Mouse (Mus musculus) left cerebral cortex, postnatal 4 days (tissue): Measurements from ENCODE around the gene Gng2. TPM values are rescaled to one million over a fixed set of nuclear protein-coding genes. Genes with fewer than 3 reads are reported as not detected.

ENCODE experiments used
- DNase-seq: peaks from one replicate; pipeline ENCODE4 v3.0.0-alpha.2; 2022
- intact Hi-C: fragments of 180-260 bp; cut with DNase I; formaldehyde crosslinking; loops from one replicate; pipeline ENCODE4 v1.15.1; 2025
- total RNA-seq, 2 experiments: library from RNA; stranded (reverse); gene quantifications; 2 replicates each; pipeline ENCODE4 v1.2.3; 2021

Gene Gng2
- total RNA-seq = 100 to 1,000 TPM; 813 to 824 TPM

DNA sequence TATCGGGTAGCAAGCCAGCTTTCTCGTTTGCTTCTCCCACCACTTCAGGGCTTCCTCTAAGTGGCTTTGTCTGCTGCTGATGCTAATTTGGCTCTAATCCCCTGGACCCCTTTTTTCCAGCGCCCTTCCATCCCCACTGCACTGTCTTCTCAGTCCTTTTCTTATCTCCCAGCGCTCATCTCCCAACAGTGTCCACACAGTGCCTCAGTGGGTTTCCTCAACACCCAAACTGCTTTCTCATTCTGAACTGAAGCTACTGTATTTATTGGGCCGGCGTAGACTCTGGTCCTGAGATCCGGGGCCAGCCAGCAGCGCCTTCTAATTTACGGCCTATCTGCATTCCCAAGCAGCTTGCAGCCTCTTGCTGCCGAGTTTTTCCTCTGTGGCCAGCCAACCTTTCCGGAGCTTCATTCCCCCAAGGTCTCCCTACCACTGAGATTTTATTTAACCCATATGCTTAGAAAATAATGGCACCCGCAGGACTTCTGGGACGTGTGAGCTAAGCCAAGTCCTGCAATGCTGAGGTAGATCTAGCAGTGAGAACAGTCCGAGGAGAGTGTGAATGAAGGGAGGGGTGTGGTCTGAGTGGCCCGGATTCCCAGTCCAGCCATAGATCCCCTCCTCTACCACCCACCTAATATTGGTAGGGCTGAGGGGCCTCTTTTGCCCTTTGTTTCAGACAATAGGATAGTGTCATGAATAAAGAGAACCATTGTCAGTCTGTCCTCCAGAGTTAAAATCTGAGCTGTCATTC is at the start of gene Gng2:
Gng2 (minus strand) TSS at position 357 of the 754 bp plus-strand sequence.
- intact Hi-C loops = loop anchor here (5.0 to 10.0 kb wide), 2 partner anchors 85 to 133 kb away; no protein-coding TSS in a partner anchor

DNA sequence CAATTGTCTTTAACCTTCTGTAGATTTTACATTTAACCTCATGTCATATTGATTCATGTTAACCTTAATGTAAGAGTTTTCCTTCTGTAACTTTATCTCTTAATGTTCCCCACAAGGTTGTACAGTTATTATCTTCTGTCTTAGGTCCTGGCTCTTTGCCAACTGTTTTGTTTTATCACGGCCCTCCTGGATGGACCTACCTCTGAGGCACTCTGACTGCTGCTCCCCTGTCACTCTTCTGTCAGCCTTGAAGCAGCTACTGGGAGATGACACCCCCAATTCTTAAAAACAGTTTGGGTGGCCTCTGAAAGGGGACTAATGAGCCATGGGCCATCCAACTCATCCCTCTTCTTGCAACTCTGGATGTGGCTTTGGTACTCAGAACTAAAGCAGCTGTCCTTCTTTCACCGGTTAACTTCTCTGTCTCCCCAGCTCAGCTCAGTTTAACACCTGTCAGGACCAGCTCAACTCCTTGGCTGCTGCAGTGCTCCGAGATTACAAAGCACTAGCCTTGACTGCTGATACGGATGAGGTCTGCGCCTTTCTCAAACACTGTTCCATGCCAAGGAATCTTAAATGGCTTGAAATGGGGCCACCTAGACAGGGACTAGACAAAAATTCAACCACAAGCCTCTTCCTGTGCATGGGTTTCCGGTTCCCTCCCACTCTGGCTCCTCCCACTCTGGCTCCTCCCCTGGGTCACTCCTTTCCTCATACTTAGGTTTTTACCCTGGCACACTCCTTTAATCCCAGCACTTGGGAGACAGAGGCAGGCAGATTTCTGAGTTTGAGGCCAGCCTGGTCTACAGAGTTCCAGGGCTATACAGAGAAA is 47.7 kb upstream of the Gng2 start:
- no peak for DNase-seq
- intact Hi-C loops = no loop called here

More for the DNA sequence above, at the start of gene Gng2:
- DNase-seq = no peak

DNA sequence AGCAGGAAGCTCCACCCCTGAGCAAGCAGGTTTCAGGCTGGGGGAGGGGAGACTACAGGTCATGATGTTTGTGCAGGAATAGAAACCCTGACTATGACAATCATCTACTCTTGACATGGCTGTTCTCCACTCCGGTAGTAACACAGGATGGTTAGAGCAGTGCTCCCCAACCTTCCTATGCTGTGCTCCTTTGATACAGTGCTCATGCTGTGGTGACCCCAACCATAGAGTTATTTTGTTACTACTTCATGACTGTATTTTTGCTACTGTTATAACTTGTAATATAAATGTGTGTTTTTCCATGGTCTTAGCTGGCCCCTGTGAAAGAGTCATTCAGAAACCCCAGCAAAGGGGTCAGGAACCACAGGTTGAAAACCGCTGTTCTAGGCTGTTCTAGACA is 46.5 kb upstream of the Gng2 start:
- no peak for DNase-seq
- intact Hi-C loops = no loop called here

DNA sequence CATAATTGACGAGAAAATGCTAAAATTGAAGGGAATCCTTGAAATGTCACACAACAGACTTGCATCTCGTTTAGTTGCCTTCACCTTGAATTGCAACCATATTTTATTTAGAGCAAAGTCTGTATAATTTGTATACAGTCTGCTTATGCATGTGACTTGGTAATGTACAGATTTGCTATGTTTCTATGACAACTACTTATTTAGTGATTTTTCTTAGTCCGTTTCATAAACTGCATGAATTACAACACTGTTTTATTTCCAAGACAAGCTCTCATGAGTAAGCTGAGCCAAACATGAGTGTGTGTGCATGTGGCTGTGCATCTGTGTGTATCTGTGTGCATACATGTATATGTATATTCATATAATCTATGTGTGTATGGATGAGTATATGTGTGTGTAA is 42.1 kb upstream of the Gng2 start:
- DNase-seq = no peak
- intact Hi-C loops = no loop called here

DNA sequence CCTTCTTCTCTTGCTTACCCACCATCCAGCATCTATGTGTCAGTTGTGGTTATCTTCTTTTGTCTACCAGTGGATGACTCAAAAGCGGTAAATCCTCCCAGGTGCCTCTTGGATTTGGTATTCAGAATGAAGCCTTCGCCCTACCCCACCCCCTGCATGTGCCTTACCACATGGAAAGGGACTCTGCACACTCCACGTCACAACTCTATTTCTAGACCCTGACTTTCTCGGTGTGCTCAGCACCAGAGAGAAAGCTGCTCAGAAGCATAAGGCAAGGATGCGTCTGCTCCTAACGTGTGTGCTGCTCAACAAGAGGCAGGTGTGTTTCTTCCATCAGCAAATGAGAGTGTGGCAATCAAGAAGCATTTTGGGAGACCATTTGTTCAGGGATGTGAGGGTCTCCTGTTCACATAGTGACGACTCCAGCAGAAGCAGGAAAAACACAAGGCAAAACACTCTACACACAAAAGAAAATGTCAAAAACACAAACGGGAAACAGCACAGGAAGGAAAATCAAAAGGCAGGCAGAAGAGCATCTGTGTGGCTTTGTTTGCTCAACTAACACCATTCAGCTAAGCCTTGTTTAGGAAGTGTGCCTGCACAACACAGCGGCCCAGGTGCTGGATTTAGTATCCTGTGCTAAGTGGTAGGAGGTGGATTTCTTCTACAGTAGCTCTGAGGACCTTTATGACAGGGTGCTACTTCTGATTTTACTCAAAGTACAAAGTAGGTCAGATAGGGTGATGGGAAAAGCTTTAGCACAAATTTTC is 35.3 kb upstream of the Gng2 start:
- DNase-seq = no peak
- intact Hi-C loops = no loop called here

DNA sequence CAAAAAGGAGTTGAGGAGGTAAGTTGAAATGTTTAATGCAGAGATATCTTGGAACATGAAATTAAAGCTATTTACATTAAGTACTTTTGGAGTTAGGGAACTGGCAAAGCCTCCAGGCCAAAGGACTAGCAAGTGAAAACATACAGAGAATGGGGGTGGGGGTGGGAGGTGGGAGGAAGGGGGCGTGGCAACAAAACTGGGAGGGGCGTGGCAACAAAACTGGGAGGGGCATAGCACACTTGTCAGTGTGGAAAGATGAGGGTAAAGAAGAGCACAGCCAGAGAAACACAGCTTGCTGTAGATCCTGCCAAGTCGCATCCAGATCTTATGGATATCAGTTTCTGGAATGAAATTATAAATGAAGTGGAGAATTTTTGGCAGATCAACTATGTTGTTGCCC is 30.0 kb upstream of the Gng2 start:
- DNase-seq = no peak
- intact Hi-C loops = no loop called here

DNA sequence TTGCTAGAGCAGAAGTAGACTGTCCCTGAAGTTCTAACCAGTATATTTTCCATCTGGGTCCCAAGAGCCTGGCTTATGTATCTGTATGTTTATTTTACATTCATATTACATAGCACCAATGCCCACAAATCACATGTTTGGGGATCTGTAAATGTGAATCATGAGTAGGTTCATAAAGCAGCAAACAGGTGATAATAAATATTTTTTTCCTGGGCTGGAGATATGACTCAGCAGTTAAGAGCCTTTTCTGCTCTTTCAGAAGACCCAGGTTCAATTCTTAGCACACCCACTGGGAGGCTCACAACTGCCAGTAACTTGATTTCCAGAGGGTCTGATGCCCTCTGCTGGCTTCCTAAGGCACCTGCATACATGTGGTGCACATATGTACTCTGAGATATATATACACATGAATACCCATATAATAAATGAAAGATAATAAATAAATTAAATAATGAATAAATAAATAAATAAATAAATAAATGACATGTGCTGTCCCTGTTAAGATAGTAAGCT is 27.4 kb upstream of the Gng2 start:
- intact Hi-C loops = no loop called here
- DNase-seq = no peak

DNA sequence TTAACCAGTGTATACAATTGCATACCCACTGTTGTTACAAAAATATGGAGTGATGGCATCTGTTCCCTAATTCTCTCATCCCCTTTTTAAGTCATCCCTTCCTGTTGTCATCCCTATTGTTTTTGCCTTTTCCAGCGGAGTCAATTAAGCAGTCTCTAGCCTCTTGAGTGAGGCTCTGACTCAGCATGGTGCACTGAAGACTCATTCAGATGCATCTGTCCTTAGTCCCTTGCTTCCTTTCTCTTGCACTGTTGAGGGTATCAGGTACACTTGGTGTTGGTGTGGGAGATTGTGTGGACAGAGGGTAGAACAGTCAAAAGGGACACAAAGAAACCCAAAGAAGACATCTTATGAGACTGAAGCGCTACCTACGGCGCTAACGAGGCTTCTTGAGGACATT is 19.4 kb upstream of the Gng2 start:
- no peak for DNase-seq
- intact Hi-C loops = no loop called here

DNA sequence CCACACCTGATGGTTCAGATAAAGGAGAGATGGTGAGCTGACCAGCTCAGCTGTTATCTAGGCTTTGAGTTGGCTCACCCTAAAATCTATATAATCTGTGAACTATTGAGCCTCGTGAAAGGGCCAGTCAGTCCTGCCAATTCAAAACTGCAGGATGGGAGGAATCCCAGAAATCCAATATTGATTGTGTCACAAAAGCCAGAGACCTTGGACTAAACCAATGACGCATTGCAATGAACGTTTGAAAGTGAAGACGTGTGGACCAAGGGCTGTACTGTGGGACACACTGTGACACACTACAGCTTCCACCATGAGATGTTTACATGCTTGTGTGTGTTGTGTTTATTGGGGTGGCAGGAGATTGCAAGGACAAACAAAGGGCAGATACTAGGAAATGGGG is 18.5 kb upstream of the Gng2 start:
- DNase-seq = no peak
- intact Hi-C loops = no loop called here

DNA sequence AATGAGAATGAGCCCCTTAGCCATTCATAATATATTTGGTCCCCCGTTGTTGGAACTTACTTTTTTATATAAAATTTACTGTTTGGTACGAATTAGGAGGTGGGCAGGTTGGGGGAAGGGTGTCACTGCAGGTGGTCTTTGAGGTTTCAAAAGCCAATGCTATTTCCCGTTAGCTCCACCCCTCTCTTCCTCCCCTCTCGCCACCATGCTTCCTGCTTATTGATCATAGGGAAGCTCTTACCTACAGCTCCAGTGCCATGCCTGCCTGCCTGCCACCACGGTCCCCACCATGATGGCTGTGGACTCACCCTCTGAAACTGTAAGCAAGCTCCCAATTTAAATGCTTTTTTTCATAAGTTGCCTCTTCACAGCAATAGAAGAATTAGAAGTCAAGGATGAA is 16.6 kb upstream of the Gng2 start:
- intact Hi-C loops = no loop called here

DNA sequence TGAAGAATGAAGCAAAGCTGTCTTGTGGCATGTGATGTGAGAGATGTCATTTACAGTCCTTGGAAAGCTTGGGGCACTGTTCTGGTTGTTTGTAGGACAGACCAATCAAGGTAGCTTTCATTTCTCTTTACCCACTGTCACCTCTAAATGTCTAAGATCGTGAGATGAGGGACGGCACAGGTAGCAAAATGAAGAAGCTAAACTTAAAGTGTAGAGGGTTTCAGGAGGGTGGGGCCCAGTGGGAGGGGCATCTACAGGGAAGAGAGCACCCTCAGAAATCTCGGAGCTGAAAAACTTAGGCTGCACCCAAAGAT is 16.1 kb upstream of the Gng2 start:
- DNase-seq = no peak
- intact Hi-C loops = no loop called here

More for the DNA sequence above, 16.6 kb upstream of the Gng2 start:
- no peak for DNase-seq

DNA sequence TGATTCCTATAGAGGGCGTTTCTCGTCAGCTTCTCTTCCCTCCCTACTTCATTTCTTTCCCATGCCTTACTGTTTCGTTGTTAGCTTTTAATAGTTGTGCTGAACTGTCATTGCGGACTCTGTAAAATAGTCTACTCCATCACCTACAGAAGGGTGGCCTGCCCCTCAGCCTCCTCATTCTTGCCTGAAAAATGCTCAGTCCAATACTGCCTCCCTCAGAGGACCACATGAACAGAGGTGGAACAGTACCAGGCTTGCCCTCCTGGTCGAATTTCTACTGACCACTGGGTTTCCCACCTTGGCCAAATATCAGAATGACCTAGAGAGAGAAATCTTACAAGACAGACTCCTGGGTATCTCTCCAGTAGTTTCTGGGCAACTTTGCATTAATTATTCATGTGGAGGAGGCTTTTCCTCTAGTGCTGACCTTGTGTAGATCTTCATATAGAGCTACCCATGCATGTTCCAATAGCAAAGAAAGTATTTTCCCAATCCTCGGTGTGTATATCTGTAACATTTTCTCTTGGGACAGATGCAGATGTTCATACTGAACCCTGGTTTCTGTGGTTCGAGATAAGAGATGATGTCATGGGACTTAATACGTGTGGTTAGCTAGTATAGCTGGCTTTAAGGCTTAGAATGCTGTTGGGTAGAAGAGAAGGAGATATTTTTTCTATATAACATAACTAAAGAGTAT is 15.6 kb upstream of the Gng2 start:
- no peak for DNase-seq
- intact Hi-C loops = no loop called here

DNA sequence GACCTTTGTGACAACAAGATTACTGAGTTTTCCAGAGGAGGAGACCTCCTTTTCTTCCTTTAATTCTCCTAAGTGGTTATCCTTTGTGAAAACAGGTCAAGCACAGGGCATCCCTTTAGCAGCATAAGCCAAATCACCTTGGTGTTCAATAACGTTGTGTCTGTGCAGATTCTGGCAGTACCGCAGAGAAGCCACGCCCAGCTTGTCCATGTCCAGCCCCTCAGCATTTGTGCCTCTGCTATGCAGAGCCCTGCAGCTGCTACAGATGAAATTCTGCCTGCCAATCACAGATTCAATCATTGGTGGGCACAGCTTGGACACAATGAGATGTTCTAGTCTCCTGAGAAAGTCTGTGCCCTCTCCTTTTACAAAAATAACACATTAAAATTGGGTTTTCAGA is 14.4 kb upstream of the Gng2 start:
- DNase-seq = no peak
- intact Hi-C loops = no loop called here

DNA sequence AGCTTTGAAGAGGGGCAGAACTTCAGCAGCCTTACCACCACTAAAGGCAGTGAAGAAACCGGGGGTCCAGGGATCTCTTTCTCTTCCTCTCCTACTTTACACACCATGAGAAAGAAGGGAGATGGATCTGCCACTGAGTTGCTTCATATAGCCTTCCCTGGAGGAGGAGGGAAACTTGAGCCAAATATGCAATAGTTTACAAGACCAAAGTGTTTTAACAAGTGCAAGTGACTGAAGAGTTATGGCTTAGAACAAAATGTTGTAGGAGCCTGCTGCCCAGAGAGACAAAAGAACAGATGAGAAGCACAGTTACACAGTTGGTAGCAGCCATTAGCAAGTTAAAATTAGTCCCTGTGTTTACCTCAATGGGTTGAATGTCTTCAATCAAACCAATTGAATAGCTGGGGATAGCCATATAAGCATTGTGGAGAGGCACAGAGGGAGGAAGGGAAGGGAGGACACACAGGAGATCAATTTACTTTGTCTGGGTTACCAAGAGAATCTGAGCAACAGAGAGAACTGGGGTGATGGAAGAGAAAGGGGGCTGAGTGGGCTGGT is 13.1 kb upstream of the Gng2 start:
- intact Hi-C loops = no loop called here
- no peak for DNase-seq

DNA sequence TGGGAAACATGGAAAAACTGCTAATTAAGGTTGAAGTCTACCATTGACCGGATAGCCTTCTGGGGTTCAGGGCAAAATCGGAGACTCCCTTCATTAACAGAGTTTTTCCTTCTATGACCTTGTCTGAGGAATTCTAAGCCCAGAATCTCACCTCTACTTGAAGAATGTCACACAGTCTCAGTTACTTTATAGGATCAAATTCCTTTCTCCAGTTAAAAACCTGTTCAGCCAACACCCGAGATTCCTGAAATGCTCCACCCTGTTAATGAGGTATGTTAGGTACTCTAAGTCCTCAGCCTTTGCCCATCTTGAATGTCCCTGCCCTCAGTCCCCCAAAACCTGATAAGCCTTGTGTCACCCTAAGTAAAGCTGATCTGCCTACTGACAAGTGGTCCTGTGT is 11.0 kb upstream of the Gng2 start:
- intact Hi-C loops = loop anchor here (5.0 to 10.0 kb wide), 3 partner anchors 46 to 284 kb away; no protein-coding TSS in a partner anchor
- no peak for DNase-seq

DNA sequence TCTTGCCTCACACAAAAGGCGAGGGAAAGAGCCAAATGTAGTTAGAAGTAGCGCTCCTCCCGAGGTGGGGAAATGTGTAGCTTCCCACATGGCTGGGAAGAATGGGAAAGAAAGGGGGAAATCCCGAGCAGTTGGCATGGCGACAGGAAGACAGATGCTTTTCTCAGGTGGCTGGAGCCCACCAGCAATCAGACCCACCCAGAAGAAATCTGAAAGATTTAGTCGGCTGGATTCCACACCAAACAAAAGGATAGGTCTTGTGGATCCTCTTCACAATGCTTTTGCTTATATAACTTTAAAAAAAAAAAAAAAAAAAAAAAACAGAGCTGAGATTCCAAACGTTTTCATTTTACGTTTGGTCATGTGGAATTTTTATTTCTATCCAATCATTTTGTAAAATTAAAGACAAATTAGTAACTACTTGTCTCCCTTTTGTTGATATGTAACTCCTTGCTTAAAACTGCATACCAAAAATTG is 10.0 kb upstream of the Gng2 start:
- intact Hi-C loops = loop anchor here (5.0 to 10.0 kb wide), 3 partner anchors 47 to 283 kb away; no protein-coding TSS in a partner anchor
- DNase-seq = peak; percentile 90

DNA sequence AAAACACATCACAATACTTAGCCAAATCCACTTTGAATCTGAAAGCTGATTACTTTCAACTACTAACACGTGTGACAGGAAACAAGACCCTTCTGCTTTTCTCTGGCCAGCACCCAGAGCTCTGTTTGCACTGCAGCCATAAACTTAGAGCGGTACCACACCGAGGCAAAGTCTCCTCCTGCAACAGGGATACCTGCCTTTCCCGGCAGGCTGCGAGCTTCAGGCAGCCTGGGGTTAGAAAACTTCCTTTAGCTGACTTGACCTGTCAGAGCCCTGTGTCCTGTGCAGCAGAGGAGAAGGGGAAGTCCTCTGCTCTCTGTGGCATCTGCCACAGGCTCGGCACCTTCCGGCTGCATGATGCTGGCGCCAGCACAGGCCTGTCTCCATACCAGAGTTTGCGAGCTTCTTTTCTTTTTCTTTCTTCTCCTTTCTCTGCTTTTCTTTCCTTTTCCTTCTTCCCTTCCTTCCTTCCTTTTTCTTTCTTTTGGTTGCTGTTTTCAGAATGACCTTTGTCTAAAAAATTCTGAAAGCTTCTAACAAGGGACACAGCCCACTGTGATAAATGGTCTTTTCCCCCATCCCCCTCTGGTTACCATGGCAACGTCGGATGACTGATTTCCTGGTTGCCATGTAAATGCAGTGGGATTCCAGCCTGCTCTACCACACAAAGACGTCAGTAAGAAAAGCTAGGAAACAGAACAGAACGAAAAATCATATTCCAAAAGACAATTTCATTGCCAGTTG is 9.4 kb upstream of the Gng2 start:
- intact Hi-C loops = loop anchor here (5.0 to 10.0 kb wide), 3 partner anchors 48 to 282 kb away; no protein-coding TSS in a partner anchor
- peak; percentile 96 for DNase-seq

DNA sequence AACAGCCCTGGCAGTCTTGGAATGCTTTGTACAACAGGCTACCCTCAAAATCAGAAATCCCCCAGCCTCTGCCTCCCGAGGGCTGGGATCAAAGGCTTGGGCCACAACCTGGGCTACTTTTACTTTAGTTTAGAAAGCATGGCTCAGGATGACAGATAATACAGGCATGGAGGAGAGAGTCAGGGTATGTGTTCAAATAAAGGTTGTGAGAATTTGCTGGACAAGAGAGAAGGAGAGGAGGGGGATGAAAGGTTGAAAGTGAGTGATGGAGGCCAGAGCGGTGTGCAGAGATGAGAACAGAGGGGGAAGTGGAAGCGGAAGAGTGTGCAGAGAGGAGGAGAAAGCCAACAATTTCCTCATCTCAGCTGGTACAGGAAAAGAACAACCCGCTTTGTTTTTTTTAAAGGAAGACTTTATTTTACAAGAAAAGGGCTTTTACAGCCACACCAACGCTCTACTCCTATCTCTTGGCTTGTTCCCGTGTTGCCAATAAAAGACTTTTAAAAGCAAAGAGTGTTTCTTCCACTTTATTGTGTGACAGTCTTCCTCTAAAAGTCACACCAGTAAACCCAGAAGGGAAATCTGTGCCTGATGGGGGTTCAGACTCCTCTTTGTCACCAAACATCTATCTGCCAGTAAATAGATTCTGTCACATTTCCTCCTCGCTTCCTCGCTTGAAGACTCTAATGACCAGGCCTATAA is 8.6 kb upstream of the Gng2 start:
- no peak for DNase-seq
- intact Hi-C loops = loop anchor here (2.0 to 10.0 kb wide), 4 partner anchors 49 to 281 kb away; no protein-coding TSS in a partner anchor
